Mouse (Mus musculus) CH12.LX (cell line): Measurements from ENCODE around the gene Zc3h7b.

Experiments
- BHLHE40 ChIP-seq: IDR thresholded peaks from 2 replicates; pipeline ENCODE4 v1.6.1; 2011; ENCODE audit warnings: mild to moderate bottlenecking, low read depth, low read length, improper control_type of control experiment
- EP300 ChIP-seq: IDR thresholded peaks from 2 replicates; pipeline ENCODE4 v1.6.1; 2011; ENCODE audit warnings: low read length, improper control_type of control experiment
- HCFC1 ChIP-seq: IDR thresholded peaks from 2 replicates; pipeline ENCODE4 v1.6.1; 2012; ENCODE audit warnings: low read depth, mild to moderate bottlenecking, inconsistent platforms, low read length, improper control_type of control experiment
- KAT2A ChIP-seq: IDR thresholded peaks from 2 replicates; pipeline ENCODE4 v1.6.1; 2012; ENCODE audit warnings: low read length, improper control_type of control experiment, inconsistent platforms; ENCODE audit not compliant: insufficient replicate concordance
- SIN3A ChIP-seq: IDR thresholded peaks from 2 replicates; pipeline ENCODE4 v1.6.1; 2012; ENCODE audit warnings: low read length, improper control_type of control experiment, inconsistent platforms
- TCF12 ChIP-seq: IDR thresholded peaks from 2 replicates; pipeline ENCODE4 v1.6.1; 2014; ENCODE audit warnings: low read depth, mild to moderate bottlenecking, inconsistent platforms, low read length, improper control_type of control experiment

DNA sequence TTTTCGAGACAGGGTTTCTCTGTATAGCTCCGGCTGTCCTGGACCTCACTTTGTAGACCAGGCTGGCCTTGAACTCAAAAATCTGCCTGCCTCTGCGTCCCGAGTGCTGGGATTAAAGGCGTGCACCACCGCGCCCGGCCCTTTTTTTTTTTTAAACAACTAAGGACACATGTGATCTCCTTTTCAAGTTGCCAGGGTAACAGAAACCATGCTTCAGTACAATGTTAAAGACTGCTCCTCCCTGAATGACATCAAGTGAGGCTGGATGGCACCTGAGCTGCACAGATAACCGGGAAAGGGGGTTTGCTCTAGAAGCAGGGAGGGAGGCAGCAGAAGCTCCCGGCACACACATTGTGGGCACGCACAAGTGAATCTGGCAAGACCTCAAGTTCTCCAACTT lies 35.9 kb upstream of the Zc3h7b start:
- TF ChIP-seq TCF12 (no peak), EP300 (no peak), KAT2A (no peak), HCFC1 (no peak), BHLHE40 (no peak), SIN3A (no peak)
